Mouse (Mus musculus) liver, postnatal 0 days (tissue): Measurements from ENCODE around the gene Mrpl50. TPM values are rescaled to one million over a fixed set of nuclear protein-coding genes. Genes with fewer than 3 reads are reported as not detected.
"Not testable (repeated sequence)": the region's sequence is repeated elsewhere in the genome, so short reads cannot be mapped to it uniquely, and the experiment has no call there.

Experiments
- ATAC-seq: fragments of 200-750 bp; cut with Nextera tagmentation; 2 replicates; pipeline ENCODE4 v1.8.0; 2017; ENCODE audit warnings: mild to moderate bottlenecking, moderate library complexity
- DNase-seq: peaks from one replicate; pipeline ENCODE4 v3.0.0-alpha.2; 2016
- H3K27ac ChIP-seq: fragments of 300-500 bp; sonication (generic); 2 replicates; pipeline ENCODE4 v1.5.1; 2014; ENCODE audit warnings: antibody characterized with exemption, moderate library complexity, mild to moderate bottlenecking, low read depth
- H3K27me3 ChIP-seq: fragments of 300-500 bp; sonication (generic); 2 replicates; pipeline ENCODE4 v1.6.1; 2014; ENCODE audit warnings: low read length, control low read depth, mixed read lengths; ENCODE audit not compliant: insufficient read depth
- H3K36me3 ChIP-seq: fragments of 300-500 bp; sonication (generic); replicated peaks from 2 replicates; pipeline ENCODE4 v1.6.1; 2014; ENCODE audit warnings: mild to moderate bottlenecking, control low read depth, low read length, moderate library complexity, mixed read lengths; ENCODE audit not compliant: insufficient read depth
- H3K4me1 ChIP-seq: fragments of 300-500 bp; sonication (generic); 2 replicates; pipeline ENCODE4 v1.6.1; 2014; ENCODE audit warnings: antibody characterized with exemption, mild to moderate bottlenecking, control low read depth; ENCODE audit not compliant: insufficient read depth
- H3K4me2 ChIP-seq: fragments of 300-500 bp; sonication (generic); 2 replicates; pipeline ENCODE4 v1.6.1; 2014; ENCODE audit warnings: low read depth, mild to moderate bottlenecking, low read length, moderate library complexity, mixed read lengths
- H3K4me3 ChIP-seq: fragments of 300-500 bp; sonication (generic); 2 replicates; pipeline ENCODE4 v1.5.1; 2014; ENCODE audit warnings: low read depth, low read length
- H3K9ac ChIP-seq: fragments of 300-500 bp; sonication (generic); replicated peaks from 2 replicates; pipeline ENCODE4 v1.6.1; 2014; ENCODE audit warnings: mild to moderate bottlenecking, moderate library complexity
- H3K9me3 ChIP-seq: fragments of 300-500 bp; sonication (generic); 2 replicates; pipeline ENCODE4 v1.6.1; 2016; ENCODE audit warnings: mild to moderate bottlenecking, control low read depth, low read length, mixed read lengths
- CTCF ChIP-seq: sonication (generic); IDR thresholded peaks from 2 replicates; pipeline ENCODE4 v1.5.1; 2016; ENCODE audit warnings: antibody characterized with exemption, low read depth
- EP300 ChIP-seq: IDR thresholded peaks from 2 replicates; pipeline ENCODE4 v1.6.1; 2016; ENCODE audit warnings: antibody characterized with exemption, low read depth, mild to moderate bottlenecking
- WGBS: fragments of 180-500 bp; shearing (Covaris S2); extraction: QIAGEN DNeasy Blood & Tissue Kit; methylation state at CpG from one replicate; pipeline ENCODE4 v1.1.7; 2014; ENCODE audit not compliant: insufficient replicate concordance; 5-methylcytosine and 5-hydroxymethylcytosine counted together
- polyA plus RNA-seq: library from polyadenylated mRNA; unstranded; fragments of >200 nt; fragmentation: Nextera tagmentation; extraction: Ambion mirVana; gene quantifications from 2 replicates; pipeline ENCODE4 v1.2.1, GENCODE M21; 2015

Mrpl50 gene
- polyA plus RNA-seq, 1 experiment from 2014 or later = 64.3 TPM

DNA sequence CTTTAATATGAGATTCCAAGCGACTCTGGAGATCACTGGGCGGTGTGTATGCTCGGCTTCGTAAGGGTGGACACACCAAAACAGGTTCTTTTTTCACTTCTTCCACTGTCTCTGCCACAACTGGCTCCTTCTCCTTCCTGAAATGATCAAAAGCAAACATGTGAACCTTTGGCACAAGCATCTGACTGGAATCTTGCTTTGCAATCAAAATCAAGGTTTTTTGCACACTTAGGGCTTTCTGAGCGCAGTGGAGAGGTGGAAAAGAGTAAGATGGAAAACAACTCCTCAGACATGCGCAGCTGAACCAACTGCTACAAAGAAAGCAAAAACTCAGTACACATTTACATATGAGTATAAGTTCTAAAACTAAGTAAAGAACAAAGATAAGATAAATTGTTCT lies 6.5 kb downstream of the Mrpl50 start:
- DNase-seq (no peak), ATAC-seq (no peak)
- Histone ChIP-seq H3K27me3 (no peaks in the 10 kb centered on the region), H3K9me3 (no peaks in the 10 kb centered on the region), H3K4me1 (peaks cover 10% of the 10 kb centered on the region; the same call in 1 of the 2 replicates), H3K4me3 (no peak overlapping the region), H3K27ac (no peak overlapping the region), H3K9ac (no peak overlapping the region), H3K36me3 (peaks cover 22% of the 10 kb centered on the region), H3K4me2 (no peak overlapping the region)
- TF ChIP-seq CTCF (no peak), EP300 (no peak)
- 93% methylated on average over 6 of the region's 6 CpGs for WGBS

DNA sequence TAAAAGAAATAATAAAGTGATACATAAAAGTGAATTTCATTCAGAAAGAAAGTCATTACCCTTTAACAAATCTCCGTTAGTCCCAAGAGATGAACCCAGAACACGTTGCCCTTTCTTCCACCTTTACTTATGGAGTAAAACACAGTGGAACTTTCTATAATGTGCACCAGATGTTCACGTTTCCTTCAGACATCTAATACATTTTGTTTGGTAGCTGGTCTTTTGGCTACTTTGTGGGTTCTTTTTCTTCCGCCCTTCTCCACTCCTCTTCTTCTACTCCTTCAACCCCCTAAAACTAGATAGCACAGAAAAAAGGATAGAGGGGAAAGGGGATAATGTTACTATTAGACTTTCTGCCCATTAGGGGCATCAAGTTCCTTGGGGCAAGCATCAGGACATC lies 8.3 kb downstream of the Mrpl50 start:
- WGBS = 88% methylated on average over 4 of the region's 4 CpGs
- no peaks in the 10 kb centered on the region for H3K9me3 ChIP-seq
- no peak overlapping the region for H3K4me2 ChIP-seq
- peaks cover 22% of the 10 kb centered on the region for H3K36me3 ChIP-seq
- H3K27me3 ChIP-seq = no peaks in the 10 kb centered on the region
- no peak for ATAC-seq
- no peak for TF ChIP-seq CTCF
- TF ChIP-seq EP300 = no peak
- H3K27ac ChIP-seq = no peak overlapping the region
- no peak overlapping the region for H3K9ac ChIP-seq
- H3K4me1 ChIP-seq = 0 out of 2 replicates have a peak, but pooled peaks cover 5% of the 10 kb centered on the region
- DNase-seq = no peak
- H3K4me3 ChIP-seq = no peak overlapping the region

DNA sequence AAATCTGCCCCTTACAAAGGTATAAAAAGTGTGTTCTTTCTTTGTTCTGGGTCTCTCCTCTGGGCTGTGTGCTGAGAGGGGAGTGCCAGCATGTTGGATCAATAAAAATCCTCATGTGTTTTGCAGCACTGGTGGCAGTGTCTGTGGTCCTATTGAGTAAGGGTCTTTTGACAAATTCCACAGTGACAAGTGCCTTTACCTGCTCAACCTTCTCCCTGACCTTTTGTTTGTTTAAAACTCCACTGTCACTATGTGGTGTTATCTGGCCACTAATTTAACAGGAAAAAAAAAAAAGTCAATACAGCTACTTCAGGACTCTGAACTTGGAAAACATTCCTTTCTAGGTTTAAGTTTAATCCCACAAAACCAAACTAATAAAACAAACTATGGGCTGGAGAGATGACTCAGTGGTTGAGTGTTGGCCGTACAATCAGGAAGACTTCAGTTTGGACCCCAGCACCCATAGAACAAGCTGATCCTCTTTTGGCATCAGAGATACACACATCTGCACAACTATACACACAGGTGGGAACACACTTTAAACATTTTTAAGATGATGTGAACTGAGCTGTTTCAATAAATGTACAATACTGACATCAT lies 10.6 kb downstream of the Mrpl50 start:
- peak; percentile 81 for ATAC-seq
- not testable (repeated sequence) for DNase-seq, H3K27me3 ChIP-seq, H3K9ac ChIP-seq, H3K4me2 ChIP-seq, H3K4me1 ChIP-seq, H3K4me3 ChIP-seq, H3K9me3 ChIP-seq
- 47% methylated on average over 1 of the region's 1 CpGs for WGBS
- peaks cover 22% of the 10 kb centered on the region for H3K36me3 ChIP-seq
- peak overlapping the region; percentile 73 for H3K27ac ChIP-seq

DNA sequence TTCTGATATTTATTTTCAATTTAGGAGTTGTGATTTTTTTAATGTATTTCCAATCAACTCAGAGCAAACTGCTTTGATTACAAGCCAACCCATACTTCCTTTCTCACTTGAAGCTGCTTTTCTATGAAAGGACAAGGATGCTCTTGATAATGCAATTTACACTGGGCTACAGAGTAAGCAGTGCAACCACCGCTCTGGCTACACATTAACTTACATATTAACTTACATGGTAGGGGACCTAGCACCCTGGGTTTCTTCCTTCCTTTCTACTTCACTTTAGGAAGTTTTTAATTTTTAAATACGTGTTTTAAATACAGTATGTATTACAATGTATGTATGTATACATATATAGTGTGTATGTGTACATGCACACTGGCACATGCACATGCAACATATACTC lies 11.7 kb downstream of the Mrpl50 start:
- no peak for TF ChIP-seq CTCF
- no peak for TF ChIP-seq EP300
- Histone ChIP-seq H3K9ac (no peak overlapping the region), H3K27me3 (no peaks in the 10 kb centered on the region), H3K36me3 (peaks cover 19% of the 10 kb centered on the region), H3K4me2 (no peak overlapping the region), H3K27ac (peak overlapping the region; percentile 73; the same call in 1 of the 2 replicates), H3K9me3 (no peaks in the 10 kb centered on the region), H3K4me1 (peaks cover 7% of the 10 kb centered on the region; the same call in 1 of the 2 replicates), H3K4me3 (no peak overlapping the region)
- 74% methylated on average over 2 of the region's 2 CpGs for WGBS
- DNase-seq (no peak), ATAC-seq (no peak)

DNA sequence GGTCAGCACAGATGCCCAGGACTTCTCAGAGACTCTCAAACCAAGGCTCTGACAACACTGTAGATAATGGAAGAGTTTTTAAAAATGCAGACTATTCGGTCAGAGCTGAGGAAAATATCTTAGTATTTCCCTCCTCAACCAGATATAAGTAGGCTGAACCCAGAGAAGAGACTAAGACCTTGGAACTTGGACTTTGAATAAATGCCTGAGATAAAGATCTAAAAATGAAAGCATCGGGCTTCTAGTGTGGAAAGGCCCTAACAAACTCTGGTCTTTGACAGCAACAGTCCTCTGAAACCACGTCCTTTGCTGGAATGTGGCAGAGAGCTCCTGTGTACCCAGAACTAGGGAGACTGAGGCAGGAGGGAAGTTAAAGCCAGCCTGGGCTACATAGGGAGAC lies 14.5 kb downstream of the Mrpl50 start, which contains the start of gene Baat:
TSS of gene Baat (minus strand) at position 172 of the 400 bp plus-strand sequence.
- peak within 1 kb of the TSS; percentile 31 for H3K9ac ChIP-seq
- ATAC-seq = no peak
- peak within 1 kb of the TSS; percentile 42 for H3K4me2 ChIP-seq
- no peak for DNase-seq
- peaks cover 8% of the 10 kb centered on the region for H3K4me1 ChIP-seq
- peak within 1 kb of the TSS; percentile 76 for H3K27ac ChIP-seq
- no peaks in the 10 kb centered on the region for H3K9me3 ChIP-seq
- TF ChIP-seq CTCF = no peak
- no peak for TF ChIP-seq EP300
- no peak within 1 kb of the TSS for H3K4me3 ChIP-seq
- H3K27me3 ChIP-seq = no peaks in the 10 kb centered on the region
- WGBS = 51% methylated on average over 3 of the region's 3 CpGs
- no peaks in the 10 kb centered on the region for H3K36me3 ChIP-seq

DNA sequence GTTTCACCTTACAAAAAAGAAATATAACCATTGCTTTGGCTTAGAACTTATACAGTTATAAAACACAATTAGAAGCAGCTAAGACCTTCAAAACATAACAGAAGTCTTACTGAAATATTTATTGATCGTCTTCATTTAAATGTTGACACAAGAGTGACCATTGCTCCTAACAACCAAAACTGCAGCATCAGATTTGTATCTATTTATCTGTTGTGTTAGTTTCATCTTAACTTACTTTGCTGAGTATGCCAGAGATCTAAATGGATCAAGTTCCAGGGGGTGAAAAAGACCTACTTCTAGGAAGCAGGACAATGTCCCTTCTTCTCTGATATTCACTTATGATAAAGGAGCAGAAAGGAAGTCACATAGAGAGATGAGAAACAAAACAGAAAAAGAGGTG lies 17.3 kb downstream of the Mrpl50 start:
- Histone ChIP-seq H3K27ac (peak overlapping the region; percentile 56), H3K4me1 (peaks cover 8% of the 10 kb centered on the region), H3K4me3 (no peak overlapping the region), H3K9ac (no peak overlapping the region), H3K27me3 (no peaks in the 10 kb centered on the region), H3K9me3 (no peaks in the 10 kb centered on the region), H3K36me3 (no peaks in the 10 kb centered on the region), H3K4me2 (peak overlapping the region; percentile 1; the same call in 1 of the 2 replicates)
- ATAC-seq (no peak), DNase-seq (no peak)
- 62% methylated on average over 1 of the region's 1 CpGs for WGBS
- TF ChIP-seq EP300 (no peak), CTCF (no peak)

DNA sequence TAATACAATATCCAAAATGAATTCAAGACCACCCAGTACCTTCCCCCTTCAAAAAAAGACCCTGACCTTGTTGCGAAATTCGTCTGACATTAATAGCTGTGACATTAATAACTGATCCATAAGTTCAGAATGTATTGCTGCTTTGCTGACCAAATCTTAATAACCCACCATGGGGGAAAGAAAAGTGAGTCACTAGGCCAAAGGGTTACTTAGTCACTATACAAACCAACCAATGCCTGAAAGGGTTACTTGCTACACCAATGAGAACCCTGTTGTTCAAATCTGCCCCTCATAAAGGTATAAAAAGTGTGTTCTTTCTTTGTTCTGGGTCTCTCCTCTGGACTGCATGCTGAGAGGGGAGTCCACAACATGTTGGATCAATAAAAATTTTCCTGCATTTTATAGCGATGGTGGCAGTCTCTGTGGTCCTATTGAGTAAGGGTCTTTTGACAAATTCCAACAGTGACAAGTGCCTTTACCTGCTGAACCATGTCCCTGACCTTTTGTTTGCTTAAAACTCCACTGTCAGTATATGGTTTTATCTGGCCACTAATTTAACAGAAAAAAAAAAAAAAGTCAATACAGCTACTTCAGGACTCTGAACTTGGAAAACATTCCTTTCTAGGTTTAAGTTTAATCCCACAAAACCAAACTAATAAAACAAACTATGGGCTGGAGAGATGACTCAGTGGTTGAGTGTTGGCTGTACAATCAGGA lies 34.8 kb downstream of the Mrpl50 start:
- not testable (repeated sequence) for H3K9ac ChIP-seq, H3K4me3 ChIP-seq, H3K36me3 ChIP-seq, H3K4me1 ChIP-seq, DNase-seq, H3K9me3 ChIP-seq, H3K27me3 ChIP-seq, H3K4me2 ChIP-seq
- peak overlapping the region; percentile 84 for H3K27ac ChIP-seq
- ATAC-seq = peak; percentile 85
- 50% methylated on average over 3 of the region's 3 CpGs for WGBS
